Comparison of ENCODE assay signal across 8 mouse cellular contexts in the genomic region with DNA sequence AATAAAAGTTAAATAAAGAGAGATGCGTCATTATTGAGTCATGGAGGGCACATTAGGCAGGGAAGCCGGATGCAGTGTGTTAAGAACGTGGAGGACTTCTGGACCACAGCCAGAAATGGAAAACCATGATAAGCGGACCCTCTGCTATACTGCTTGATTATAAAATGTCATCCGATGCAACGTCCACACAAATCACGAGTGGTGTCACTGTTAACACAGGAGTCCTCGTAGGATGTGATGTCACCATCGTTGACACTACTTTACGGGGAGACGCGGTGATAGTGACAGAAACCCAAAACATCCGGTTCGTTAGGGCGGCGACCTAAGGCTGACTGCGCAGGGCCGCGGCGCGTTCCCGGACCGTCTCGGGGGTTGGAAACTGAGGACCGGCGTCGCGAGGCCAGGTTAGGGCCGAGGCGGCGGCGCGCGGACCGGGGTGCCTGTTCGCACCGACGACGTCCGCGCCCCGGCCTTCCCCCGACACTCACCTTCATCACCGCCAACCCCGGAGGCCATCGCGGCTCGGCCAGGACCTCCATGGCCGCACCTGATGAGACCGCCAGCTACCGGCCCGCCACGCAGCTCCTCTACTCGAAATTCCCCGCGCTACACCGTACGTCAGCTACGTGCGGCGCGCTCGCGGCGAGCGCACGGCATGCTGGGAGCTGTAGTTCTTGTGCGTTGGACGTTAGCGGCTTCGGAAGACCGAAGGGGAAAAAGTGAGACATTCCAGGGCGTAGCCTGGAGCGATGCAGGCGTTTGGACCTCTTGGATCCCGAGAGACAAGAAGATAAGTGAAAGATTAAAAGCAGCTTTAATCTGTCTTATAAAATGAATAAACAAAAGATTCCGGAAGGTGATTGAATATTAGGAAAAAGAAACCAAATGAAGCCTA. TPM values are rescaled to one million over a fixed set of nuclear protein-coding genes. Genes with fewer than 3 reads are reported as not detected.
A peak's percentile ranks its signal among the peaks of the same experiment; 100 is the strongest.
DNase-seq lines count a peak whose midpoint lies in the region.

A gene (minus strand): TSS at position 631 of the 895 bp plus-strand sequence.

- H3K9me3 ChIP-seq in hindbrain, embryonic 10.5 days, result no peaks in the 10 kb centered on the region

- peaks cover 16% of the 10 kb centered on the region; the same call in 1 of the 2 replicates for H3K27me3 ChIP-seq in hindbrain, embryonic 10.5 days (ENCODE audit: insufficient read depth, poor library complexity, severe bottlenecking)

- peak within 1 kb of the TSS; percentile 84 for H3K4me3 ChIP-seq in hindbrain, embryonic 10.5 days

- H3K27ac ChIP-seq in hindbrain, embryonic 10.5 days, result peak within 1 kb of the TSS; percentile 91

- peak; percentile 92 for DNase-seq in MN1 (ENCODE audit: low spot score)
- DNase-seq in cerebellum, adult 8-10 months, result peak; percentile 78
- peak; percentile 91 for DNase-seq in forelimb bud, embryonic 11.5 days (ENCODE audit: low read depth, low spot score)
- peak; percentile 87 for DNase-seq in hindbrain, embryonic 10.5 days (ENCODE audit: low spot score)
- DNase-seq in layer of hippocampus, postnatal 14 days (ENCODE audit: low spot score in 2 of 2), result peak; percentile 74 to 83
- peak; percentile 85 for DNase-seq in lung, postnatal 25 days (ENCODE audit: low spot score)
- DNase-seq in retina, embryonic 14.5 days (ENCODE audit: low spot score), result peak; percentile 85
- DNase-seq in thymus, postnatal 4 days, result peak; percentile 89

- WGBS in hindbrain, embryonic 10.5 days, result 1% methylated on average over 77 of the region's 77 CpGs

- H3K4me1 ChIP-seq in hindbrain, embryonic 10.5 days (replicated peaks), result peaks cover 24% of the 10 kb centered on the region

- H3K36me3 ChIP-seq in hindbrain, embryonic 10.5 days, result peaks cover 17% of the 10 kb centered on the region

RNA-seq across cellular contexts. Expression of the gene that starts here (rescaled TPM):
- polyA plus RNA-seq in hindbrain, embryonic 10.5 days (2016; fragmentation: Nextera tagmentation; extraction: Ambion mirVana), result 36.3 and 48.0 TPM in 2 replicates
- 1 to 10 TPM; 8.1 to 9.0 TPM for total RNA-seq in layer of hippocampus, postnatal 14 days (2021)

Comparison
In these comparisons a context has a peak if more than half of its experiments do, and no peak if none do; other contexts are left out.
1. Peak in every context shown above with its lines: DNase-seq, H3K4me3 ChIP-seq and H3K27ac ChIP-seq.